Mouse (Mus musculus) ES-CJ7 (cell line): ENCODE data around the gene Pde10a.
A peak's percentile ranks its signal among the peaks of the same experiment; 100 is the strongest.

ENCODE experiments used
- DNase-seq: peaks from one replicate; pipeline ENCODE4 v3.0.0; 2011; ENCODE audit warnings: low read depth, low spot score

The Pde10a gene

GRCm38 (mm10) chr17:8888639-8889038 is 363.5 kb downstream of the Pde10a start:
- DNase-seq = no peak

GRCm38 (mm10) chr17:8892193-8892985 is 367.2 kb downstream of the Pde10a start:
- DNase-seq = no peak

GRCm38 (mm10) chr17:8895991-8896390 is 370.8 kb downstream of the Pde10a start:
- DNase-seq = no peak

- DNase-seq = no peak
Observed at GRCm38 (mm10) chr17:8897749-8898148, 372.6 kb downstream of the Pde10a start.

- no peak for DNase-seq
Observed at GRCm38 (mm10) chr17:8898221-8898620, 373.0 kb downstream of the Pde10a start.

GRCm38 (mm10) chr17:8899212-8899611 is 374.0 kb downstream of the Pde10a start:
- no peak for DNase-seq

GRCm38 (mm10) chr17:8903555-8904283 is 378.5 kb downstream of the Pde10a start:
- DNase-seq = no peak

GRCm38 (mm10) chr17:8910571-8910970 is 385.4 kb downstream of the Pde10a start:
- no peak for DNase-seq

- DNase-seq = no peak
Observed at GRCm38 (mm10) chr17:8912933-8913332, 387.8 kb downstream of the Pde10a start.

- no peak for DNase-seq
Observed at GRCm38 (mm10) chr17:8915693-8916092, 390.5 kb downstream of the Pde10a start.

GRCm38 (mm10) chr17:8923074-8923473 is 397.9 kb downstream of the Pde10a start:
- DNase-seq = no peak

GRCm38 (mm10) chr17:8923727-8924126 is 398.6 kb downstream of the Pde10a start:
- DNase-seq = no peak

- no peak for DNase-seq
Observed at GRCm38 (mm10) chr17:8925819-8926383, 400.7 kb downstream of the Pde10a start.

- no peak for DNase-seq
Observed at GRCm38 (mm10) chr17:8928560-8928959, 403.4 kb downstream of the Pde10a start.

- DNase-seq = no peak
Observed at GRCm38 (mm10) chr17:8929636-8930035, 404.5 kb downstream of the Pde10a start.

- DNase-seq = no peak
Observed at GRCm38 (mm10) chr17:8935604-8936003, 410.4 kb downstream of the Pde10a start.

GRCm38 (mm10) chr17:8936603-8937002 is 411.4 kb downstream of the Pde10a start:
- peak; percentile 18 for DNase-seq

- no peak for DNase-seq
Observed at GRCm38 (mm10) chr17:8951588-8951987, 426.4 kb downstream of the Pde10a start.

GRCm38 (mm10) chr17:8952951-8953350 is 427.8 kb downstream of the Pde10a start:
- DNase-seq = no peak

GRCm38 (mm10) chr17:8958125-8958524 is 433.0 kb downstream of the Pde10a start:
- no peak for DNase-seq

- no peak for DNase-seq
Observed at GRCm38 (mm10) chr17:8960386-8960785, 435.2 kb downstream of the Pde10a start.

GRCm38 (mm10) chr17:8961097-8961496 is 435.9 kb downstream of the Pde10a start:
- no peak for DNase-seq

- peak; percentile 9 for DNase-seq
Observed at GRCm38 (mm10) chr17:8961644-8962043, 436.5 kb downstream of the Pde10a start.
